ENCODE assay signal across 25 mouse cellular contexts in genomic region chr3:107763552-107763951, GRCm38 (mm10).
"Had no signal": no experiment of that assay in that cellular context is flagged by ENCODE, and none has a peak within 500 bp of the region (broad histone marks: within the 10 kb centered on the region; RNA-seq: fewer than 3 reads in every experiment).

No protein-coding gene starts in this region.

- H3K4me3 ChIP-seq: heart, adult 2 months; heart, embryonic 13.5 days; heart, embryonic 15.5 days; hindbrain, embryonic 13.5 days; hindbrain, embryonic 15.5 days; kidney, embryonic 15.5 days; limb, embryonic 13.5 days; limb, embryonic 15.5 days; liver, embryonic 12.5 days had no signal

- H3K27ac ChIP-seq: heart, adult 2 months; heart, embryonic 13.5 days; heart, embryonic 15.5 days; hindbrain, embryonic 13.5 days; hindbrain, embryonic 15.5 days; hindbrain, postnatal 0 days; kidney, embryonic 15.5 days; kidney, postnatal 0 days; limb, embryonic 13.5 days; limb, embryonic 15.5 days; liver, embryonic 12.5 days; liver, embryonic 14.5 days had no signal

- DNase-seq: gastrocnemius, postnatal 14 days; gastrocnemius, postnatal 36 days; heart, adult 2 months; heart, postnatal 14 days; heart, postnatal 36 days; kidney, adult 11 months; kidney, adult 2 months; kidney, adult 9 months; kidney, postnatal 14 days; kidney, postnatal 36 days; layer of hippocampus, adult 9-11 months; layer of hippocampus, postnatal 36 days; left cerebral cortex, postnatal 4 days had no signal

- ATAC-seq: hindbrain, postnatal 0 days; intestine, embryonic 16.5 days; liver, embryonic 12.5 days had no signal
